Mouse (Mus musculus) C2C12 (cell line): ENCODE results near the gene Hip1r. TPM values are rescaled to one million over a fixed set of nuclear protein-coding genes. Genes with fewer than 3 reads are reported as not detected.

Experiments
- H3K27me3 ChIP-seq: one replicate; pipeline ENCODE4 v1.6.1; 2011; ENCODE audit not compliant: control insufficient read depth, insufficient read depth, insufficient read length
- H3K36me3 ChIP-seq: one replicate; pipeline ENCODE4 v1.6.1; 2011; ENCODE audit not compliant: control insufficient read depth, insufficient read depth
- H3K4me3 ChIP-seq: one replicate; pipeline ENCODE4 v1.5.1; 2011; ENCODE audit warnings: mild to moderate bottlenecking, control low read depth; ENCODE audit not compliant: poor library complexity, insufficient read depth, severe bottlenecking
- H3K79me2 ChIP-seq: one replicate; pipeline ENCODE4 v1.6.1; 2011; ENCODE audit not compliant: control insufficient read depth, insufficient read depth
- H3K79me3 ChIP-seq: one replicate; pipeline ENCODE4 v1.6.1; 2011; ENCODE audit warnings: low read depth, control low read depth
- H3ac ChIP-seq: one replicate; pipeline ENCODE3; 2011; ENCODE audit warnings: low read depth; ENCODE audit not compliant: control insufficient read depth, insufficient read length
- CEBPB ChIP-seq: IDR thresholded peaks from one replicate; pipeline ENCODE4 v1.6.1; 2011; ENCODE audit warnings: low read depth, mild to moderate bottlenecking, control low read depth, moderate library complexity
- CTCF ChIP-seq: IDR thresholded peaks from one replicate; pipeline ENCODE4 v1.5.1; 2011; ENCODE audit not compliant: control insufficient read depth, insufficient read depth, insufficient read length
- FOSL1 ChIP-seq: IDR thresholded peaks from one replicate; pipeline ENCODE4 v1.8.0; 2011; ENCODE audit warnings: mild to moderate bottlenecking, low read length; ENCODE audit not compliant: poor library complexity, insufficient read depth, severe bottlenecking
- MAX ChIP-seq: IDR thresholded peaks from one replicate; pipeline ENCODE4 v1.6.1; 2011; ENCODE audit warnings: mild to moderate bottlenecking, control low read depth
- MYOD1 ChIP-seq: IDR thresholded peaks from one replicate; pipeline ENCODE4 v1.6.1; 2011; ENCODE audit warnings: low read depth; ENCODE audit not compliant: control insufficient read depth, insufficient read length
- MYOG ChIP-seq: IDR thresholded peaks from one replicate; pipeline ENCODE4 v1.6.1; 2011; ENCODE audit not compliant: control insufficient read depth, insufficient read length; ENCODE audit errors: extremely low read depth
- USF1 ChIP-seq: IDR thresholded peaks from one replicate; pipeline ENCODE4 v1.6.1; 2011; ENCODE audit warnings: low read depth, mild to moderate bottlenecking, control low read depth, moderate library complexity
- polyA plus RNA-seq: library from polyadenylated mRNA; unstranded; fragments of >200 nt; fragmentation: generic; extraction: Trizol; gene quantifications from one replicate; pipeline ENCODE4 v1.2.1, GENCODE M21; 2012; ENCODE audit warnings: missing spikeins

Gene Hip1r
- polyA plus RNA-seq, 1 experiment = 24.3 TPM

DNA sequence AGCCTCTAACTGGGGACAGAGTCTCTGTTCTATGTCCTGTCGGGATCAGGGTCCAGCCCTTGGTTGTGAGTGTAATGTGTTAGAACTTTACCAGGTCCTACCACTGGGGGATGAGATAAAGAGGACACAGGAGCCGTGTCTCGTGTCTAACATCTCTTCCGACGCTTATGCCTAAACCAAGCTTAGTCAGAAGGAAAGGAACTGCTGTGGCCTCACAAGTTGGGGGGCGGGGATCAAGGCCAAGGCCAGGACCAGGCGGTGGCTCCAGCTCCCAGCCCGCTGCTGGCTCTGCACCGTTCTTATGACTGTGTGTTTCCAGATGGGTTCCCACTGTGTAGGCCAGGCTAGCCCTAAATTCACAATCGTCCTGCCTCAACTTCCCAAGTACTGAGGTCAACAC, 39.5 kb downstream of the Hip1r start:
- Histone ChIP-seq H3K36me3 (peaks cover 24% of the 10 kb centered on the region), H3K4me3 (no peak overlapping the region), H3K79me3 (peaks cover 70% of the 10 kb centered on the region), H3ac (no peak overlapping the region), H3K79me2 (peaks cover 98% of the 10 kb centered on the region), H3K27me3 (no peaks in the 10 kb centered on the region)
- TF ChIP-seq USF1 (no peak), FOSL1 (no peak), MYOD1 (no peak), CTCF (no peak), MAX (no peak), CEBPB (no peak), MYOG (no peak)

DNA sequence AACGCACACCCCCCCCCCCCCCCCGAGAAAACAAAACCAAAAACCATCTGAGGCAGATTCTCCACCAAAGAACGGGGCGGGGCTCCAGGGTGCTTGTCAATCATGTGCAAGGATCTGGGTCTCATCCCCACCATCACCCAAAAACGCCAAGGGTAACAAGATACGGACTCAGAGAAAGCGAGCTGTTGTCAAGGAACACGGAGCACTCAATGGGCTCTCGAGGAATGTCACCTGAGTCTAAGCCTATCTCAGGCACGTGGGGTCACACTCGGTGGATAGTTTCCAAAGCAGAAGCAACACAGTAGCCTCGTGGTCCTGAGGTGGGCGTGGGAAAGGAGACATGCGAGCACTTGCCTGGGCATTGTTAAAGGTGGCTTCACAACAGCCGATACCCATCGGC, 40.3 kb downstream of the Hip1r start:
- H3K27me3 ChIP-seq = no peaks in the 10 kb centered on the region
- no peak overlapping the region for H3K4me3 ChIP-seq
- peaks cover 78% of the 10 kb centered on the region for H3K79me3 ChIP-seq
- TF ChIP-seq USF1 = no peak
- TF ChIP-seq MYOG = no peak
- TF ChIP-seq CEBPB = no peak
- no peak for TF ChIP-seq MAX
- TF ChIP-seq MYOD1 = no peak
- no peak for TF ChIP-seq CTCF
- no peak for TF ChIP-seq FOSL1
- no peak overlapping the region for H3ac ChIP-seq
- H3K36me3 ChIP-seq = peaks cover 24% of the 10 kb centered on the region
- H3K79me2 ChIP-seq = peaks cover 98% of the 10 kb centered on the region

DNA sequence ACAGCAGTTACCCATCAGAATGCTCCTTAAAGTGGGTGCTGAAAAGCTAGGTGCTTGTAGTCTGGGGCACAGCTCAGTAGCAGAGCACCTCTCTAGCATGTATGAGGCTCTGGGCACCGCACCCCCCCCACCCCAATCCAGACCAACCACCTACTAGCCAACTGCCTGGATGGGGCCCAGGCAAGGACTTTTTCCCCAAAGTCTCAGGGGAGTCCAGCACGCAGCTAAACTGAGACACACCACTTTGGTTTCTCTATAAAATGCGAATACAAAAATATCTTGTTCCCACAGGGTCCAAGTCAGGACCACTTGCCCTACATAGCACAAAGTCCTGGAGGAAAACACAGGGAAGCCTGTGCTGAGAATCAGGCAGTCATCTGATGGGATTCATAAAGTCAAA, 40.8 kb downstream of the Hip1r start:
- no peak for TF ChIP-seq FOSL1
- H3K4me3 ChIP-seq = no peak overlapping the region
- H3K79me3 ChIP-seq = peaks cover 81% of the 10 kb centered on the region
- peaks cover 98% of the 10 kb centered on the region for H3K79me2 ChIP-seq
- peaks cover 24% of the 10 kb centered on the region for H3K36me3 ChIP-seq
- H3ac ChIP-seq = no peak overlapping the region
- no peaks in the 10 kb centered on the region for H3K27me3 ChIP-seq

DNA sequence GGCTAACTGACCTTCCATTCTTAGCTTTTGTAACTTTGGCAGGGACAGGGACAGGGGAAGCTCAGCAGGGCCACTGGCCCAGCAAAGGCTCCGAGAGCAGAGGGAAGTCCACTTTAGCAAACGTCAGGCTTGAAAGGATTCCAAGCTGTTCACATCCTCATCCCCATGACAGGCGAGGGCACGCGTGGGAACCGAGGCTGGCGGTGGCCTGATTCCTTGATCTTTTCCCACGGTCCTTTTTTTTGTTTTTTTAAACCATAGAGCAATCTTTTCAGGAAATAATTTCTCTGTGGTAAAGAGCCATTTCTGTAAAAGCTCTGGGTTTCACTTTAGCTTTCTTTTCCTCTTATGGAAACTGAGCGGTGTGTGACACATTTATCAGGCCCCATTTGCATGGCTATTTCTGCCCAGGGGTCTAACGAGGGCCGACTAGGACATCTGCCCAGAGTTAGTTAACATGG, 41.4 kb downstream of the Hip1r start:
- Histone ChIP-seq H3K4me3 (no peak overlapping the region), H3K79me3 (peaks cover 88% of the 10 kb centered on the region), H3K27me3 (no peaks in the 10 kb centered on the region), H3K36me3 (peaks cover 21% of the 10 kb centered on the region), H3ac (no peak overlapping the region), H3K79me2 (peaks cover 100% of the 10 kb centered on the region)
- TF ChIP-seq FOSL1 (no peak), CTCF (no peak), MYOD1 (no peak), USF1 (no peak), CEBPB (no peak)

DNA sequence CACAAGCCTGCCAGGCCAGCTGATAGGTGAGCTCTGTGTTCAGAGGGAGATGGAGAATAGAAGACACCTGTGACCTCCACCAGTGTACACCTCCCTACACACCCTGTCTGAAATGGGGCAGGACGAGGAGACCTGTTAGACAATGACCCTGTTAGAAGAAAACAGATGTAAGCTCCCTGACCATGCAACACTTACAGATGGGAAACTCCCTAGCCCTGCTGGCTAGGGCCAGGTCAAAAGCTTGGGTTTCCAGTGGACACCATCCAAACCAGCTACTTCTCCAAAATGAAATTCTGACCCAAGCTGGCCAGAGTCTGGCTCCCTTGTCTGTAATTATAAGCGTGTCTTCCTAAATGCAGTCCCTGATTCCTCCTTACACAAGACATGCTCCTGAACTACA, 42.3 kb downstream of the Hip1r start:
- TF ChIP-seq MYOD1 = no peak
- TF ChIP-seq MAX = no peak
- no peak for TF ChIP-seq CTCF
- TF ChIP-seq FOSL1 = no peak
- H3K79me2 ChIP-seq = peaks cover 100% of the 10 kb centered on the region
- H3K4me3 ChIP-seq = no peak overlapping the region
- H3K79me3 ChIP-seq = peaks cover 95% of the 10 kb centered on the region
- H3K36me3 ChIP-seq = peaks cover 20% of the 10 kb centered on the region
- no peak overlapping the region for H3ac ChIP-seq
- H3K27me3 ChIP-seq = no peaks in the 10 kb centered on the region

DNA sequence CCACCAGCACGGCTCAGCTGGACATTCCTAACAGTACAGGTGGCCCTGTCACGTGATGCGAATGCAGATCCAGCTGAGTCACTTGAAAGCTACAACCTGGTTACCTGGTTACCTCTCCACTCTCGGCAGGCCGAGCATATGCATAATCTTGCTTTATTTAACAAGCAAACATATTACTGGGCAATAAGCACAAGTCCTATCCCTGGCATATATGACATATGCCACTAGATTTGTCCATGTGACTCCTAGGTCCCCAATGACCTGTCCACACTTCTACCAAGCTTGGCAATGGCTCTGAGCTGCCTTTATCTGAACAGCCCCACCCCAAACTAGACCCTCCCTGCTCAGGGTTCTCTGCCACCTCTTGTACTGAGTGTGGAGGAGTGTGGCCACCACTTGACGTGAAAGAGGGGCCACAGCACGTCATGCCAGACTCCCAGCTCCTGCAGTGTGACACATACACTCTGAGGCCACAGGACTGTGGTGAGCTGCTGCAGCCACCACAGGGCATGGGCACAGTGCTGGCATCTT, 42.9 kb downstream of the Hip1r start:
- H3K4me3 ChIP-seq = no peak overlapping the region
- H3K36me3 ChIP-seq = peaks cover 20% of the 10 kb centered on the region
- no peaks in the 10 kb centered on the region for H3K27me3 ChIP-seq
- no peak for TF ChIP-seq CEBPB
- no peak for TF ChIP-seq MYOD1
- H3K79me3 ChIP-seq = peaks cover 98% of the 10 kb centered on the region
- no peak overlapping the region for H3ac ChIP-seq
- H3K79me2 ChIP-seq = peaks cover 100% of the 10 kb centered on the region
